Mouse (Mus musculus) testis, adult 2 months (tissue): Measurements from ENCODE around the gene Cd300lf. TPM values are rescaled to one million over a fixed set of nuclear protein-coding genes. Genes with fewer than 3 reads are reported as not detected.

Experiments
- H3K27ac ChIP-seq: fragments of 200-500 bp; 2 replicates; pipeline ENCODE4 v1.5.1; 2012; ENCODE audit warnings: low read depth, low read length; ENCODE audit not compliant: control insufficient read depth, insufficient read depth
- H3K27me3 ChIP-seq: fragments of 200-500 bp; 2 replicates; pipeline ENCODE4 v1.6.1; 2012; ENCODE audit warnings: mild to moderate bottlenecking, low read length, moderate library complexity; ENCODE audit not compliant: control insufficient read depth, insufficient read depth
- H3K36me3 ChIP-seq: fragments of 200-500 bp; 2 replicates; pipeline ENCODE4 v1.6.1; 2012; ENCODE audit warnings: mild to moderate bottlenecking, low read length; ENCODE audit not compliant: control insufficient read depth, insufficient read depth
- H3K4me1 ChIP-seq: fragments of 200-500 bp; 2 replicates; pipeline ENCODE4 v1.6.1; 2012; ENCODE audit warnings: low read length; ENCODE audit not compliant: control insufficient read depth, insufficient read depth
- H3K4me3 ChIP-seq: fragments of 200-500 bp; 2 replicates; pipeline ENCODE4 v1.5.1; 2012; ENCODE audit warnings: low read depth, mild to moderate bottlenecking, low read length, moderate library complexity, mixed read lengths; ENCODE audit not compliant: control insufficient read depth
- CTCF ChIP-seq: fragments of 200-500 bp; IDR thresholded peaks from 2 replicates; pipeline ENCODE4 v1.5.1; 2012; ENCODE audit warnings: low read depth, mild to moderate bottlenecking, inconsistent platforms, low read length, moderate library complexity; ENCODE audit not compliant: control insufficient read depth, insufficient read depth, insufficient replicate concordance
- POLR2A ChIP-seq: fragments of 200-500 bp; IDR thresholded peaks from 2 replicates; pipeline ENCODE4 v1.6.1; 2012; ENCODE audit warnings: low read depth, mild to moderate bottlenecking, inconsistent platforms, low read length, moderate library complexity; ENCODE audit not compliant: control insufficient read depth
- polyA plus RNA-seq: library from polyadenylated mRNA; depleted of rRNA; stranded (reverse); fragments of >200 nt; gene quantifications from 2 replicates; pipeline ENCODE4 v1.2.3, GENCODE M21; 2012

Gene Cd300lf
- polyA plus RNA-seq, 1 experiment: 0.09 TPM

DNA sequence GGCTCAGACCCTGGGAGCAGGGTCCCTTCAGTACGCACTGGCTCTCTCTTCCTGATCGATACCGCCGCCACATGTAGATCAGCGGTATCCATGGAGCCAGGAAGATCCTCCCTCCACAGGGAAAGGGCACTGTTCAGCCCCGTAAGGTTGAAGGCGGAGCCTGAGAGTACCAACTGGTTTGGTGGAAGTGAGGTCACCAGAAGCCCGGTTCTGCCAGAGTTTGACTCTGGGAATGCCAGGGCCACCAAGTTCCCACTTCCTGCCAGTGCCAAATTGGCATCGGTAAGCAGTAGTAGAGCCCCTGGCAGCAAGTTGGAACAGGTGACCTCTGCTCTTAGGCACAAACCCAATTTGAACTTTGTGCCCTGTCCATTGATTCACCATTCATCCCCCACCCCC is 31.2 kb upstream of the Cd300lf start:
- no peak overlapping the region for H3K27ac ChIP-seq
- peaks cover 22% of the 10 kb centered on the region for H3K4me1 ChIP-seq
- H3K36me3 ChIP-seq: no peaks in the 10 kb centered on the region
- TF ChIP-seq CTCF (no peak), POLR2A (no peak)
- peaks cover 2% of the 10 kb centered on the region for H3K27me3 ChIP-seq
- H3K4me3 ChIP-seq: peak overlapping the region; percentile 88

- H3K27me3 ChIP-seq: peaks cover 2% of the 10 kb centered on the region
- H3K4me3 ChIP-seq: peak overlapping the region; percentile 88
These were observed 30.7 kb upstream of the Cd300lf start for GRCm38 (mm10) chr11:115164341-115164975.

GRCm38 (mm10) chr11:115163568-115164150 is 29.9 kb upstream of the Cd300lf start:
- TF ChIP-seq CTCF (no peak), POLR2A (no peak)

More at GRCm38 (mm10) chr11:115164341-115164975, 30.7 kb upstream of the Cd300lf start:
- Histone ChIP-seq H3K27ac (no peak overlapping the region), H3K4me1 (peaks cover 22% of the 10 kb centered on the region), H3K36me3 (no peaks in the 10 kb centered on the region)
- TF ChIP-seq CTCF: no peak
- TF ChIP-seq POLR2A: no peak

GRCm38 (mm10) chr11:115162832-115163480 is 29.2 kb upstream of the Cd300lf start, which contains the start of gene Slc9a3r1:
Gene Slc9a3r1, plus strand, starts transcription at chr11:115163341.
- H3K27ac ChIP-seq: peak within 1 kb of the TSS; percentile 20; the same call in 1 of the 2 replicates
- peaks cover 2% of the 10 kb centered on the region for H3K27me3 ChIP-seq
- TF ChIP-seq POLR2A (peak; percentile 77; the same call in 1 of the 2 replicates), CTCF (no peak)
- no peaks in the 10 kb centered on the region for H3K36me3 ChIP-seq
- H3K4me3 ChIP-seq: peak within 1 kb of the TSS; percentile 88
- H3K4me1 ChIP-seq: peaks cover 22% of the 10 kb centered on the region

More at GRCm38 (mm10) chr11:115163568-115164150, 29.9 kb upstream of the Cd300lf start:
- Histone ChIP-seq H3K27me3 (peaks cover 2% of the 10 kb centered on the region), H3K27ac (0 out of 2 replicates have a peak overlapping the region, but pooled peaks have one; percentile 12), H3K4me3 (peak overlapping the region; percentile 88), H3K36me3 (no peaks in the 10 kb centered on the region), H3K4me1 (peaks cover 22% of the 10 kb centered on the region)

GRCm38 (mm10) chr11:115162205-115162601 is 28.4 kb upstream of the Cd300lf start:
- TF ChIP-seq POLR2A (no peak), CTCF (no peak)
- Histone ChIP-seq H3K27me3 (peaks cover 2% of the 10 kb centered on the region), H3K36me3 (no peaks in the 10 kb centered on the region), H3K4me1 (peaks cover 22% of the 10 kb centered on the region), H3K27ac (peak overlapping the region; percentile 20; the same call in 1 of the 2 replicates), H3K4me3 (peak overlapping the region; percentile 57)

DNA sequence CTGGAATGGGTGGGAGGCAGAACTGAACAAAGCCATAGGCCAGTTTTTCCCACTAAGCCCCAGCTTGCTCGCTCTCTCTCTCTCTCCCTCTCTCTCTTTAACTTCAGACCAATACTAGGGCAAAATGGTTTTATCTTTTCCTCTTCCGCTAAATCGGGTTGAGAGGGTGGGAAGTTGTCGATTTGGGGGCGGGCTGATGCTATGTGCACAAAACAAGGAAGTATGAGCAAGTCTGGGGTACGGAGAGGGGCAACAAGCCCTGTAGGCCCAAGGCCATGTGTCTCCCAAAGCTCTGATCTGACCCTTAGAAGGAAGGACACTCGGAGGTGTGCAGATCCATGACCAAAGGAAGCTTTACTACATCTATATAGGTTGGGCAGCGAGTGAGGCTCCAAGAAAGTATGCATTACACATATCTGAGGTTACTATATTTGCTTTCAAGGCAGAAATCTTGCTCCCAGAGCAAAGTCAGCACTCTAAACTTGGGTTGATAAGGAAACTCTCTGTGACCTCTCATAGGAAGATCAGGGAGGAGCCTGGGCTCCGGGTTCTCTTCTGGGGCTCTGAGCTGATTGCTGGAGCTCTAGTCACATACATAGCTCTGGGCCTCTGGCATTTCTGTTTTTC is 27.9 kb upstream of the Cd300lf start:
- no peak for TF ChIP-seq CTCF
- no peak for TF ChIP-seq POLR2A
- H3K4me1 ChIP-seq: peaks cover 22% of the 10 kb centered on the region

More for the DNA sequence above, 27.9 kb upstream of the Cd300lf start:
- Histone ChIP-seq H3K36me3 (no peaks in the 10 kb centered on the region), H3K27ac (no peak overlapping the region), H3K27me3 (peaks cover 2% of the 10 kb centered on the region), H3K4me3 (peak overlapping the region; percentile 39)
